In the genomic region with DNA sequence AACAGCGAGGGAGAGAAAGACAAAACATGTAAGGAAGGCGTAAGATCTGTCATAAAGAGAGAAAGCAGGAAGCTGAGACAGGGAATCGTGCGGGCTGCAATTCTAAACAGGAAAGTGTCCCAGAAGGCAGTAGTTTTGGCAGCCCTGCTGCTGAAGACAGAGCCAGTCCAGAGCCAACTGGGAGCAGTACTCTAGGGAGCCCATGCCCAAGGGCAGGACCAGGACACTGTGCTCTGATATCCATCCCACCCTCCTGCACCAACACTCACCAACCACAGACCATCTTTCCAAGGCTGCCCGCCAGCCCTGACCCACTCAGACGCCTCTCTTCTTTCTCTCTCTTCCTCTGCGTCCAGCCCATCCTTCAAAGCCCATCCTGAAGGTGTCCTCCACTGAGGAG, we compare ENCODE assay signal across 9 mouse cellular contexts. TPM values are rescaled to one million over a fixed set of nuclear protein-coding genes. Genes with fewer than 3 reads are reported as not detected.
DNase-seq lines count a peak whose midpoint lies in the region; ATAC-seq and TF ChIP-seq lines count a peak whose summit lies in the region.
"Had no signal": no experiment of that assay in that cellular context is flagged by ENCODE, and none has a peak within 500 bp of the region (broad histone marks: within the 10 kb centered on the region; RNA-seq: fewer than 3 reads in every experiment).

No protein-coding gene starts in this region.

- TF ChIP-seq CTCF in kidney, postnatal 0 days (IDR thresholded peaks at IDR 0.05; ENCODE audit: low read depth): no peak
- no peak for TF ChIP-seq CTCF in liver, postnatal 0 days (IDR thresholded peaks at IDR 0.05; ENCODE audit: low read depth)

- TF ChIP-seq EP300 in liver, postnatal 0 days (IDR thresholded peaks at IDR 0.05; ENCODE audit: low read depth): no peak

- peak; percentile 34 for DNase-seq in adrenal gland, adult 2 months
- DNase-seq in adrenal gland, adult 18-20 months (ENCODE audit: low spot score in 2 of 2): no peak
- no peak for DNase-seq in kidney, postnatal 0 days (ENCODE audit: low spot score)
- no peak for DNase-seq in kidney, postnatal 25 days
- no peak for DNase-seq in liver, postnatal 0 days
- no peak for DNase-seq in layer of hippocampus, adult 11-12 months (ENCODE audit: low spot score)

- H3K27ac ChIP-seq in kidney, postnatal 0 days: peak overlapping the region; percentile 60
- H3K27ac ChIP-seq in heart, embryonic 14.5 days (replicated peaks in 1 of 2; ENCODE audit: control insufficient read depth in 1 of 2, insufficient read depth in 1 of 2, low read depth in 2 of 2, low read length in 2 of 2): peak overlapping the region; percentile 46 to 79; a peak in 3 of 4 replicates
- H3K27ac ChIP-seq in liver, postnatal 0 days (ENCODE audit: low read depth): 0 out of 2 replicates have a peak overlapping the region, but pooled peaks have one; percentile 11
- H3K27ac ChIP-seq: forebrain, embryonic 15.5 days had no signal

- H3K4me3 ChIP-seq in kidney, postnatal 0 days (replicated peaks; ENCODE audit: low read depth, low read length): no peak overlapping the region
- no peak overlapping the region for H3K4me3 ChIP-seq in heart, embryonic 14.5 days (ENCODE audit: control insufficient read depth in 1 of 2, insufficient read depth in 1 of 2, low read depth in 1 of 2, low read length in 2 of 2)
- no peak overlapping the region for H3K4me3 ChIP-seq in liver, postnatal 0 days (ENCODE audit: low read depth, low read length)
- H3K4me3 ChIP-seq: forebrain, embryonic 15.5 days had no signal

- H3K9me3 ChIP-seq in kidney, postnatal 0 days (replicated peaks; ENCODE audit: low read length): no peaks in the 10 kb centered on the region
- H3K9me3 ChIP-seq in heart, embryonic 14.5 days (ENCODE audit: control insufficient read depth, low read length): no peaks in the 10 kb centered on the region
- H3K9me3 ChIP-seq in liver, postnatal 0 days (ENCODE audit: low read length): no peaks in the 10 kb centered on the region
- H3K9me3 ChIP-seq: forebrain, embryonic 15.5 days had no signal

- H3K27me3 ChIP-seq in kidney, postnatal 0 days (ENCODE audit: insufficient read depth, low read length): no peaks in the 10 kb centered on the region
- no peaks in the 10 kb centered on the region for H3K27me3 ChIP-seq in heart, embryonic 14.5 days (ENCODE audit: control insufficient read depth, insufficient read depth, low read length)
- no peaks in the 10 kb centered on the region for H3K27me3 ChIP-seq in liver, postnatal 0 days (ENCODE audit: insufficient read depth, low read length)
- H3K27me3 ChIP-seq: forebrain, embryonic 15.5 days had no signal

- peak overlapping the region; percentile 28; the same call in 1 of the 2 replicates for H3K9ac ChIP-seq in kidney, postnatal 0 days (ENCODE audit: low read depth, low read length)
- H3K9ac ChIP-seq in heart, embryonic 14.5 days (ENCODE audit: low read length): peak overlapping the region; percentile 5; the same call in 1 of the 2 replicates
- H3K9ac ChIP-seq in liver, postnatal 0 days (replicated peaks): no peak overlapping the region
- H3K9ac ChIP-seq: forebrain, embryonic 15.5 days had no signal

- H3K4me2 ChIP-seq in kidney, postnatal 0 days (ENCODE audit: low read length): no peak overlapping the region
- H3K4me2 ChIP-seq in heart, embryonic 14.5 days (ENCODE audit: low read length): peak overlapping the region; percentile 12; the same call in 1 of the 2 replicates
- no peak overlapping the region for H3K4me2 ChIP-seq in liver, postnatal 0 days (ENCODE audit: low read depth, low read length)
- H3K4me2 ChIP-seq: forebrain, embryonic 15.5 days had no signal

- 61% methylated on average over 7 of the region's 7 CpGs for WGBS in kidney, postnatal 0 days
- WGBS in heart, embryonic 14.5 days: 60% methylated on average over 7 of the region's 7 CpGs
- 71% methylated on average over 7 of the region's 7 CpGs for WGBS in liver, postnatal 0 days (ENCODE audit: insufficient replicate concordance)

- H3K4me1 ChIP-seq in kidney, postnatal 0 days (replicated peaks; ENCODE audit: insufficient read depth, low read length): peaks cover 34% of the 10 kb centered on the region
- peaks cover 35 to 68% of the 10 kb centered on the region in 2 experiments for H3K4me1 ChIP-seq in heart, embryonic 14.5 days (ENCODE audit: control insufficient read depth in 2 of 2, insufficient read depth in 2 of 2, low read length in 2 of 2)
- peaks cover 15% of the 10 kb centered on the region for H3K4me1 ChIP-seq in liver, postnatal 0 days (ENCODE audit: insufficient read depth)

- no peaks in the 10 kb centered on the region for H3K36me3 ChIP-seq in kidney, postnatal 0 days (ENCODE audit: insufficient read depth, low read length)
- peaks cover 8% of the 10 kb centered on the region for H3K36me3 ChIP-seq in heart, embryonic 14.5 days (ENCODE audit: control insufficient read depth, insufficient read depth, low read length)
- H3K36me3 ChIP-seq in liver, postnatal 0 days (replicated peaks; ENCODE audit: insufficient read depth, low read length): no peaks in the 10 kb centered on the region
- H3K36me3 ChIP-seq: forebrain, embryonic 15.5 days had no signal

- ATAC-seq in kidney, postnatal 0 days (replicated peaks; ENCODE audit: low FRiP score, low read depth): no peak
- no peak for ATAC-seq in heart, embryonic 14.5 days (ENCODE audit: insufficient number of reproducible peaks, insufficient read depth, low FRiP score, low read depth)
- ATAC-seq in liver, postnatal 0 days: no peak
- no peak for ATAC-seq in activated CD4-positive, CD25-positive, alpha-beta regulatory T cell, adult 4 months
- ATAC-seq: forebrain, embryonic 15.5 days had no signal

RNA-seq across cellular contexts. Expression of a gene that starts 5.1 kb away (rescaled TPM):
- 10 to 100 TPM; 36.4 to 52.4 TPM for total RNA-seq in adrenal gland, adult 2 months (2021)
- 38.3 and 39.8 TPM in 2 replicates for polyA plus RNA-seq in adrenal gland, adult 2 months (2012; rRNA removed)
- total RNA-seq in adrenal gland, adult 18-20 months (2021): 10 to 100 TPM; 40.9 to 46.5 TPM
- polyA plus RNA-seq in kidney, postnatal 0 days (2015; fragmentation: Nextera tagmentation; extraction: Ambion mirVana): 3.7 and 4.9 TPM in 2 replicates
- polyA plus RNA-seq in heart, embryonic 14.5 days (2014; fragmentation: Nextera tagmentation; extraction: Ambion mirVana): 3.3 and 4.2 TPM in 2 replicates
- 0.86 and 1.2 TPM in 2 replicates for polyA plus RNA-seq in liver, postnatal 0 days (2015; fragmentation: Nextera tagmentation; extraction: Ambion mirVana)
- polyA plus RNA-seq in activated CD4-positive, CD25-positive, alpha-beta regulatory T cell, adult 4 months (2017; shearing (Covaris generic)): 1 to 10 TPM in 1 of 2 experiments, under 1 TPM in 1; 0.99 to 1.3 TPM

Comparison
In these comparisons a context has a peak if more than half of its experiments do, and no peak if none do; other contexts are left out.
1. H3K27ac ChIP-seq: peak in every context shown above with its lines; median percentile 62 in heart, embryonic 14.5 days; 60 in kidney, postnatal 0 days; 11 in liver, postnatal 0 days.